Mouse (Mus musculus): ENCODE results near the gene BC004004. TPM values are rescaled to one million over a fixed set of nuclear protein-coding genes. Genes with fewer than 3 reads are reported as not detected.

Gene BC004004
- polyA plus RNA-seq, 1 experiment from 2014 or later, result 123 TPM

DNA sequence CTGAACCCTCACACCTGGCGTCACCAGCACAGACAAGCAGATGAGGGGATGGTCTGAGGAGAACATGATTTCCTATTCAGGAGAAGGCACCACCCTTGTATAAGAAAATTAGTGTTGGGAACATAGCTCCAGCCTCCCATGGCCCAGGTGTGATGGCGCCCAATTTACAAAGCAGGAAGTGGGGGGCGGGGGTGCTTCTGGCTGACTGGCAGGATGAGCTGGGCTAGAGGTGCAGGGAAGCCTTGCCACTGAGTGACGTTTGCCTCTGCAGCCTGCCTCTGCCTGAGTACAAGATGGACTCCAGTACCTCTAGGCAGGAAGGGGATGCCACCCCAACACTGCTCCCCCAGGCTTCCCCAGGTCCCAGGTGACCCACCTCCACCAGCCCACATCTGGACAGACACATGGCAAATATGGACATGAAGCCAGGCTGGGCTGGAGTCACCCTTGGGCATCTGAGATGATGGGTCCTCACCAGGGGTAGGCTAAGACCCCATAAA, 63.6 kb downstream of the BC004004 start:
- WGBS, result 87% methylated on average over 4 of the region's 4 CpGs
- Histone ChIP-seq H3K36me3 (ENCODE audit: control insufficient read depth, insufficient read depth, low read length) (peaks cover 46% of the 10 kb centered on the region), H3K27me3 (replicated peaks; ENCODE audit: control insufficient read depth, insufficient read depth, low read length) (no peaks in the 10 kb centered on the region)

DNA sequence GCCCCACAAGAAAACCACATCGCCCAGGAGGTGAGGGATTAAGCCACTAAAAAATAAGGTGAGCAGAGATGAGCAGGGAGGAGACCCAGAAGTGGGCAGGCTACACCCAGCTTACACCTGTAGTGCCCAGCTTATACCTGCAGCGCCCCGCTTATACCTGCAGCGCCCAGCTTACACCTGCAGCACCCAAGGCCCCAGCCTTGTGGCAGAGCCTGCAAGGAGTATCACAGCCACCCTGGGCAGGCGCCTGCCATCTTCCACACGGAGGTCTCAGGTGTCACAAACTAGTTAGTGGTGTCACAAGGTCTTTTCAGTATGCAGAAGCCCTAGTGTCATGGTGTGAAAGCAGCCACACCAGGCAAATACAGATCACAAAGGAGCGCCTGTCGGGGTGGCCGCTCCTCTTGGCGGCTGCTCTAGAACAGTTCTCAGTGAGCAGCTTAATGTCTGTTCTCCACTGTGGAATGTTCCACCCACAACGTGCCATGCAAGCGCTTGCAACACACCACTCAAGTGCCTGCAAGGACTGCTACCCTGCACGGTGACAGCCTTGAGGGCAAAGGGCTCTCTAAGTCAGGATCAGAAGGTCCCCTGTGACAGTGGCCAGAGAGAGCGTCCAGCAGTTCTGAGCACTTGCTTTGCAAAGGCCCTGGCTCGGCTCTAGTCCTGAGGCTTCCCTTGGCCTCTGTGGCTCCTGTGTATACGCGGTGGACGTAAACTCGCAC, 67.8 kb downstream of the BC004004 start:
- Histone ChIP-seq H3K4me1 (ENCODE audit: control insufficient read depth, insufficient read depth, low read depth, low read length) (peaks cover 17% of the 10 kb centered on the region), H3K4me2 (ENCODE audit: low read length) (no peak overlapping the region), H3K9me3 (ENCODE audit: control insufficient read depth, low read length) (no peaks in the 10 kb centered on the region), H3K36me3 (ENCODE audit: control insufficient read depth, insufficient read depth, low read length) (peaks cover 69% of the 10 kb centered on the region), H3K27me3 (replicated peaks; ENCODE audit: control insufficient read depth, insufficient read depth, low read length) (no peaks in the 10 kb centered on the region), H3K27ac (ENCODE audit: low read depth, low read length) (no peak overlapping the region), H3K4me3 (ENCODE audit: low read length) (no peak overlapping the region), H3K9ac (ENCODE audit: low read depth, low read length) (no peak overlapping the region)
- ATAC-seq, result no peak
- WGBS, result 95% methylated on average over 19 of the region's 19 CpGs

More for the DNA sequence above, 63.6 kb downstream of the BC004004 start:
- Histone ChIP-seq H3K4me1 (ENCODE audit: control insufficient read depth, insufficient read depth, low read depth, low read length) (peaks cover 5% of the 10 kb centered on the region), H3K9me3 (ENCODE audit: control insufficient read depth, low read length) (no peaks in the 10 kb centered on the region), H3K9ac (ENCODE audit: low read depth, low read length) (no peak overlapping the region; the same call in 1 of the 2 replicates), H3K27ac (ENCODE audit: low read depth, low read length) (no peak overlapping the region), H3K4me3 (ENCODE audit: low read length) (no peak overlapping the region), H3K4me2 (ENCODE audit: low read length) (no peak overlapping the region)
- ATAC-seq, result no peak

DNA sequence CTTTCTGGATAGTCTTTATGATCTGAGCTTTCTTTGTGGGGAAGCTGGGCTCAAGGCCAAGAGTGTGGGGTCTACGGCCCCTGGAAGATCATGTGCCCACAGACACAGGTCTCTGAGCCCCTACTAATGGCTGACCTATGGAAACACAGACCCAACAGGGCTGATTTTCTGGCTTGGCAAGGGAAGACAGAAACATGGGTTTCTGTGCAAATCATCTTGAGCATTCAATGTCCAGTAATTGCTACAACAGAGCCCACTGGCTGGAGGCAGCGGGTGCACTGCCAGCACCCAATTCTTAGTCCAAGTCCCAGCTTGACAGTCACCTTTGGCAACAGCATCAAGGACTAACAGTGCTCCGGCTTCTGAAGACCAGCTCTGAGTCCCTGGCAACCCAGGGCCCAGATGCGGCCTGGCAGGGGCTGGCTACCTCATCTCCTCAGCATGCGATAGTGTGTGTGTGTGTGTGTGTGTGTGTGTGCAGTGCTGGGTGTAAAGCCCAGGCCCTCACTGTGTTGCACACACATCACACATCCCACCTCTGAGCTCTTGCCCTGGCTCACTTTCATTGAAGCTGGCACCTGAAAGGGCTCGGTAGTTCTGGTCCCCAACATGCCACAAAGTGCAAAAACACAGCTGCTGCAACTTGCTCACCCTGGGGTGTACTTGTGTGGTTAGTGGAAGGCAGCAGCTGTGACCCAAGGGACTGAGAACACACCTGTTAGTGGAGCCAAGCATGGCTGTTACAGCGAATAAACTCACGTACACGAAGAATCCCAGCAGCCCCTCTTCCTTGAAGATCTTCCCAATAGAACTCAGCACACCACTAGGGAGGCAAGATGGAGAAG, 69.6 kb downstream of the BC004004 start:
- H3K27me3 ChIP-seq (replicated peaks; ENCODE audit: control insufficient read depth, insufficient read depth, low read length), result no peaks in the 10 kb centered on the region
- H3K4me2 ChIP-seq (ENCODE audit: low read length), result no peak overlapping the region
- peak; percentile 74 for ATAC-seq
- H3K4me1 ChIP-seq (ENCODE audit: control insufficient read depth, insufficient read depth, low read depth, low read length), result peaks cover 28% of the 10 kb centered on the region
- peak overlapping the region; percentile 62 for H3K27ac ChIP-seq (ENCODE audit: low read depth, low read length)
- H3K9ac ChIP-seq (ENCODE audit: low read depth, low read length), result peak overlapping the region; percentile 27; the same call in 1 of the 2 replicates
- H3K9me3 ChIP-seq (ENCODE audit: control insufficient read depth, low read length), result no peaks in the 10 kb centered on the region
- 59% methylated on average over 9 of the region's 9 CpGs for WGBS
- H3K36me3 ChIP-seq (ENCODE audit: control insufficient read depth, insufficient read depth, low read length), result peaks cover 55% of the 10 kb centered on the region
- no peak overlapping the region for H3K4me3 ChIP-seq (ENCODE audit: low read length)

DNA sequence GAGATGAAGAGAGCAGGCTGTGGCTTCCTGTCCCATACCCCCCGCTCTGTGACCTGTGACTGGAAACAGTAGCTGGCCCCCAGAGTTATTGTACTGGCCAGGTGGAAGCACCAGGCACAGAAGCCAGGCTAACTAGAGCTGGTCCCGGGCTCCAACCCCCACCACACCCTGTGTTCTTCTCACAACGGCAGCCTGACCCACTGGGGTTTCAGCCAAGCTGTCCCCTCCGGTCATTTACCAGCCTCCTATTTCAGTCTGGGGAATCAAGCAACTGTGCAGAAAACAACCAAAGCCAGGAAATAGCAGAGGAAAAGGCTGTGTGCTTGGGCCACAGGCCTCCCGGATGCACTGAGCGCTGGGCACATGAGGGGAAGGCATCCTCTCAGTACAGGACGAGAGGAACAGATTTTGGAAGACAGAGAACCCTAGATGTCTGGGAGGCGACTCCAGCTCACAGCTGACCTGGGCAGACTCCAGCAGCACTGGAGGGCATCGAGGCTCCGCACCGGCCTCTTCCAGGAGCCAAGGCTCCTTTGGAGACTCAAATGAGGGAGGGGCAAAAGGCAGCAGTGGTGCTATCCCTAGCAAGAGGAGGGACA, 70.7 kb downstream of the BC004004 start:
- no peak overlapping the region for H3K4me3 ChIP-seq (ENCODE audit: low read length)
- ATAC-seq, result no peak
- H3K4me2 ChIP-seq (ENCODE audit: low read length), result no peak overlapping the region
- H3K4me1 ChIP-seq (ENCODE audit: control insufficient read depth, insufficient read depth, low read depth, low read length), result peaks cover 28% of the 10 kb centered on the region
- no peaks in the 10 kb centered on the region for H3K9me3 ChIP-seq (ENCODE audit: control insufficient read depth, low read length)
- peak overlapping the region; percentile 62 for H3K27ac ChIP-seq (ENCODE audit: low read depth, low read length)
- peak overlapping the region; percentile 35 for H3K9ac ChIP-seq (ENCODE audit: low read depth, low read length)
- no peaks in the 10 kb centered on the region for H3K27me3 ChIP-seq (replicated peaks; ENCODE audit: control insufficient read depth, insufficient read depth, low read length)
- H3K36me3 ChIP-seq (ENCODE audit: control insufficient read depth, insufficient read depth, low read length), result peaks cover 46% of the 10 kb centered on the region
- WGBS, result 75% methylated on average over 11 of the region's 11 CpGs

DNA sequence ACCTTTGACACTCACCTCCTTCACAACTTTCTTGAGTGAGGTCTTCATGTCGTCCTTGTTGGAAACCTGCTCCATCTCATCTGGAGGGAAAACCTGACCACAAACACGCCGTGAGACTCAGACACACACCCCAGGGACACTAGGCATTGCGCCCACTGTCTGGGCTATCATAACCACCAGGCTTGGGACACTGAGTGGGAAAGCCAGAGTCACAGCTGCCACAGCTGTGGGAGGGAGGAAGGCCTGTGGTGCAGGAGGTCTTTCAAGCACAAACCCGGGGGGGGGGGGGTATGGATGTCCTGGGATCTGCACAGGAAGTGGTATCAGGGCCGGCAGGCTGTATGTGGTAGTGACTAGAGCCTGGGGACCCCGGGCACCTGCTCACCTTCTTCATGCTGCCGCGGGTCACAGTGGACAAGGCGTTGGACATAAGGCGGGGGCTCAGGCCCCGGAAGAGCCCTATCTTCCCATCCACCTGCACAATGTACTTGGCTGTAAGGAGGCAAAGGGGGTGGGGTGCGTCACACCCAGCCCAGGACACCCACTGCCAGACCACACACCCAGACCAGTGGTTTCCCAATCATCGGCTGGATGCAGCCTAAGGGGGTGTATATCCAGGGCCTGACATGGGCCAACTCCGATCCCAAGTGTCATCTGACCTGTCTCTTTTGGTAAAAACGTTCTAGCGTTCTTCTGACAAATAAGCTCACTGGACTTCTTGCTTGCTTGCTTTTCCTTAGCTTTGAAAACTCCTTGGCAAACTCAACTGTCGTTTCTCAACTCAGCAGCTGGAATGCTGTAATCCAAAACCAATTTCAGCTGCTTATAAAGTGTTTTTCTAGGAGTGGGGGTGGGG, 72.0 kb downstream of the BC004004 start:
- no peak overlapping the region for H3K4me2 ChIP-seq (ENCODE audit: low read length)
- no peaks in the 10 kb centered on the region for H3K27me3 ChIP-seq (replicated peaks; ENCODE audit: control insufficient read depth, insufficient read depth, low read length)
- no peak for ATAC-seq
- no peak overlapping the region for H3K4me3 ChIP-seq (ENCODE audit: low read length)
- 83% methylated on average over 17 of the region's 18 CpGs for WGBS
- H3K9me3 ChIP-seq (ENCODE audit: control insufficient read depth, low read length), result no peaks in the 10 kb centered on the region
- peaks cover 34% of the 10 kb centered on the region for H3K4me1 ChIP-seq (ENCODE audit: control insufficient read depth, insufficient read depth, low read depth, low read length)
- 0 out of 2 replicates have a peak overlapping the region, but pooled peaks have one; percentile 20 for H3K27ac ChIP-seq (ENCODE audit: low read depth, low read length)
- peak overlapping the region; percentile 41; the same call in 1 of the 2 replicates for H3K9ac ChIP-seq (ENCODE audit: low read depth, low read length)
- peaks cover 38% of the 10 kb centered on the region for H3K36me3 ChIP-seq (ENCODE audit: control insufficient read depth, insufficient read depth, low read length)

DNA sequence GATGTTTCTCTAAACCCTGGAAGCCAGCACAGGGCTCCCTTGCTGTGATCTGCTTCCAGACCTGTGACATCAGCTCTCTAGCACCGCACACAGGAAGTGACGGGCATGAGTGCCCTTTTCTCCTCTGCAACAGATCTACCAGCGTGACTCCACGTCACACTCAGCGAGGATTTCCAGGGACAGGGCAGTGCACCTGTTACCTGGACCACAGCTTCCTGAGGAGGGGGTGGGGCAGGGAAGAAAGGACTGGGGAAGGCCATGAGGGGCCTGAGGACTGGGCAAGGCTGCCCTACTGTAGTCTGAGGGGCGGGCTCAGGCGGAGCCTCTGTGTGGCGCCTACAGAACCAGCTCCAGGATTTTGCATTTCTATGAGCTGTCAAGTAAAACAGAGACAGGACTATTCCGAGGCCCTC, 73.0 kb downstream of the BC004004 start:
- no peak overlapping the region for H3K9ac ChIP-seq (ENCODE audit: low read depth, low read length)
- H3K4me1 ChIP-seq (ENCODE audit: control insufficient read depth, insufficient read depth, low read depth, low read length), result peaks cover 43% of the 10 kb centered on the region
- peak overlapping the region; percentile 51 for H3K27ac ChIP-seq (ENCODE audit: low read depth, low read length)
- 8% methylated on average over 9 of the region's 9 CpGs for WGBS
- peak; percentile 19; the same call in 1 of the 2 replicates for ATAC-seq
- H3K4me3 ChIP-seq (ENCODE audit: low read length), result no peak overlapping the region
- no peaks in the 10 kb centered on the region for H3K9me3 ChIP-seq (ENCODE audit: control insufficient read depth, low read length)
- peaks cover 29% of the 10 kb centered on the region for H3K36me3 ChIP-seq (ENCODE audit: control insufficient read depth, insufficient read depth, low read length)
- no peaks in the 10 kb centered on the region for H3K27me3 ChIP-seq (replicated peaks; ENCODE audit: control insufficient read depth, insufficient read depth, low read length)
- 0 out of 2 replicates have a peak overlapping the region, but pooled peaks have one; percentile 4 for H3K4me2 ChIP-seq (ENCODE audit: low read length)

DNA sequence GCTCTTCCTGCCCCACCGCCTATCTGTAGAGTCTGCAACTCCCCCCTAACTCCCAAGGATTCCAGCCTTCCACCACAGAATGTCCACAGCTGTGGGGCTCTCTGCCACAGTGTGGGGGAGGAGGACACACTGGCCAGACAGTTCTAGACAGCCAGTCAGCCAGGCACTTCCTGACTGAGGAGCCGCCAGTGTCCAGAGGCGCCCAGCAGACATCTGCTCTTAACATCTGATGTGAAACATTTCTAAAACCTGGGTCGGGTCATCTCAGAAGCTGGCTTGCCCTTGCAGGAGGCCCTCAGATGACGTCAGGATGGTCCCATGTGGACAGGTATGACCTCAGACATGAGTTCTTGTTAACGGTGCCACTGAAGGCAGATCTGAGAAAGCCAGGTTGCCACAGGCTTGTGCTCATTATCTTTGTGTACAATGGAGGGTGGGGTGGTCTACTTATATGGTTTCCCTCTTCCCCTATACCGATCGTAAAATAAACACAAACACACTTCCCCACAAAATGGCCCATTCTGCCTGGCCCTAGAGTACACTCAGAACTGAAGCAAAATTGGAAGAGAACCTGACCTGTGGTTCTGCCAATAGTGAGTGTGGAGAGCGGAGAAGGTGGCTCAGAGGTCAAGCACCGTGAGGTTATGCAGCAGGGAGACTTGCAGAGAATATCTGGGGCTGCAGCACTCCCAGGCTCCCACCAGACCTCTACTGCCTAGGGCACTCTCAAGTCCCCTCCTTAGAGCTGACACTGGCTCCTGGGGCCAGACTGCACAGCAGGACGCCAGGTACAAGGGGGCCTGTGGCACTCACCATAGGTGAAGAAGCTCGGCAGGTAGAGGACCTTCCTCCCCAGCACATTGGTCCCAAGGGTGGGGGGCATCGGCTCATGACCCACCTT, 73.7 kb downstream of the BC004004 start:
- 49% methylated on average over 13 of the region's 13 CpGs for WGBS
- H3K9me3 ChIP-seq (ENCODE audit: control insufficient read depth, low read length), result no peaks in the 10 kb centered on the region
- ATAC-seq, result peak; percentile 18; the same call in 1 of the 2 replicates
- H3K9ac ChIP-seq (ENCODE audit: low read depth, low read length), result 0 out of 2 replicates have a peak overlapping the region, but pooled peaks have one; percentile 4
- H3K27ac ChIP-seq (ENCODE audit: low read depth, low read length), result peak overlapping the region; percentile 51
- no peak overlapping the region for H3K4me3 ChIP-seq (ENCODE audit: low read length)
- H3K4me1 ChIP-seq (ENCODE audit: control insufficient read depth, insufficient read depth, low read depth, low read length), result peaks cover 43% of the 10 kb centered on the region
- peaks cover 27% of the 10 kb centered on the region for H3K36me3 ChIP-seq (ENCODE audit: control insufficient read depth, insufficient read depth, low read length)
- H3K4me2 ChIP-seq (ENCODE audit: low read length), result 0 out of 2 replicates have a peak overlapping the region, but pooled peaks have one; percentile 4
- no peaks in the 10 kb centered on the region for H3K27me3 ChIP-seq (replicated peaks; ENCODE audit: control insufficient read depth, insufficient read depth, low read length)

All from hindbrain, embryonic 16.5 days (tissue).